Mouse (Mus musculus) CD4-positive, CD25-positive, alpha-beta regulatory T cell, adult 2 months (primary cell): ENCODE measurements at regions not wholly inside any gene's neighbourhood (a gene's known extent, or its start where the extent isn't known, plus 50 kb on each side); places are given as distances from the start of the nearest gene placed in this dataset.

Source experiments
- DNase-seq: peaks from one replicate; pipeline ENCODE4 v3.0.0-alpha.2; 2012; ENCODE audit warnings: low read depth, low spot score

DNA sequence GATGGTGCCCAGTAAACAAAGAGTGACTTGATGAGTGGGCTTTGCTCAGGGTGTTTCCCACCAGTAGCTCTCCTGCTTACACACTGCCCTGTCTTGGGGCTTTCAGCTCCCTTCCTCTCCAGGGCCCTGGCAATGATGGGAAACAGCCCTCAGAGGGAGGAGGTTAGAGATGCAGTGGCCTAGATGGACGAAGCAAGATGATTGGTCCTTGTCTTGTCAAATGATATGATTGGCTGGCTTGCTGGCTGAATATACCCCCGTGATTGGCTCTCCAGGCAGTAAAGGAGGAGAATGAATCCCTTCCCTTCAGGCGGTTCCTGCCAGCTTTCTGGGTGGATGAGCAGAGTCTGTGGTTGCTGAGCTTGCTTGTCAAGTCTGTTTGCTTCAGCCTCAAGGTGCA lies 74.8 kb upstream of the Ncam1 start:
- DNase-seq: no peak

DNA sequence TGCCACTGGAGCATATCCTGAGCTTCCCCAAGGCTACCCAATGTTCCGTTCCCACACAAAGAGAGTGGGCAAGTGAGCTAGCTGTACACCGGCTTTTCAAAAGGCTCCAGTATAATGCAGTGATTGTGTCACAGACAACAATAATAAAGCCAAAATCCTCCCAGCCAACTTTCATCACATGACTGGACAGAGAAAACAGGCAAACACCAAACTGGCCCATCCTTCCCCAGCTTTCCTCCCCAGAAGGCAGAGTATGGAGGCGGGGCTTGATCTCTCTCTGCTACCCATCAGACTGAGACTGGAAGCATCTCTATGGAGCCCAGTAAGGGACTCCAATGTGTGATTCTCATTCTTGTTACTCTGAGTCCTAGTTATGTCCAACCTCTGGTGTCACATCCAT lies 52.8 kb upstream of the Ncam1 start:
- no peak for DNase-seq

DNA sequence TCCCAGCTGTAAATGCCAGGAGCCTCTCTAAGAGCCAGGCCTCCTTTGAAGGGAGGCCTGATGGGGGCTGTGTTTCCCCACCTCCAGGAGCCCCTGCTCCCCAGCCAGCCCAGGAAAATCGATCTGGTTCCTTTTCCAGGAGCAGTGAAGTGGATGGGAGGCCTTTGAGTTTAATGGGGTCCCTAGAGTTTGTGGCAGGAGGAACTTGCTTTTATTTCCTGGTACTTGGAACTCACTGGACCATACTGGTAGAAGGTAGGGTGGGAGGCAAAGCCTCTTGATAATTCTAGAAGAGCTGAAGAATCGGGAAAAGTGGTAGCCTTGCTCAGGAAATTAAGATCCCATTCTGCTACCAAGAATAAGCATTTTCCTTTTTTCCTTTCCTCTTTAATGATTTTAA lies 50.7 kb upstream of the Ncam1 start:
- no peak for DNase-seq

DNA sequence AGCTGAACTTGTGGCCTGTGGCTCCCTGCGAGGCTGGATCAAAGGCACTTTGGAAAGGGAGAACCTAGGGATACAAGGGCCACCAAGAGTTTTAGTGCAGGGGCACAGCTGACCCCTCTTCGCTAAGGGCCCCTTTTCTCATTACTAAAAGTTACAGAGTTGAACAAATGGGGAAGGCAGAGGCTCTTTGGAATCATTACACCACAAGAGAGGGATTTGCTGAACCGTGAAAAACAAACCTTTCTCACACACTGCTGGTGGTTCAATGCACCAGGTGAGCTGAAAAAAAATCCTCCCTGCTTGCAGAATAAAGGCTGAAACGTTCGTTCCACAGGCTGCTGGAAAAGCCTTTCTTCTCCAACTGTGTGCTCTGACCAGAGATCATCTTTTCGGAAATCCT lies 50.2 kb upstream of the Ncam1 start:
- no peak for DNase-seq
